Mouse (Mus musculus) forebrain, embryonic 11.5 days (tissue): ENCODE measurements around the gene Krtap21-1. TPM values are rescaled to one million over a fixed set of nuclear protein-coding genes. Genes with fewer than 3 reads are reported as not detected.

Experiments used
- polyA plus RNA-seq: library from polyadenylated mRNA; unstranded; fragments of >200 nt; fragmentation: Nextera tagmentation; extraction: Ambion mirVana; gene quantifications from 2 replicates; pipeline ENCODE4 v1.2.1, GENCODE M21; 2014

The Krtap21-1 gene
- polyA plus RNA-seq, 1 experiment from 2014 or later = not detected

Other genes starting within 250 kb of the Krtap21-1 start
- gene Gm9789, start 245.9 kb downstream of the Krtap21-1 start, polyA plus RNA-seq = not detected in 2 replicates
- gene Gm7735, start 234.4 kb downstream of the Krtap21-1 start, polyA plus RNA-seq = not detected in 2 replicates
- gene 1110057P08Rik, start 229.1 kb downstream of the Krtap21-1 start, polyA plus RNA-seq = not detected in 2 replicates
- not detected in 2 replicates for gene Krtap20-2, start 198.0 kb downstream of the Krtap21-1 start, polyA plus RNA-seq
- gene Krtap6-2, start 16.2 kb upstream of the Krtap21-1 start, polyA plus RNA-seq = not detected in 2 replicates
- not detected in 2 replicates for gene Krtap8-1, start 84.1 kb upstream of the Krtap21-1 start, polyA plus RNA-seq
- not detected in 2 replicates for gene Krtap7-1, start 104.5 kb upstream of the Krtap21-1 start, polyA plus RNA-seq
- gene Krtap11-1, start 167.3 kb upstream of the Krtap21-1 start, polyA plus RNA-seq = not detected in 2 replicates